Mouse (Mus musculus) forebrain, embryonic 14.5 days (tissue): Measurements from ENCODE around the gene Gm20388. TPM values are rescaled to one million over a fixed set of nuclear protein-coding genes. Genes with fewer than 3 reads are reported as not detected.

Experiments used
- ATAC-seq: fragments of 200-750 bp; cut with Nextera tagmentation; 2 replicates; pipeline ENCODE4 v1.8.0; 2017; ENCODE audit warnings: mild to moderate bottlenecking, moderate library complexity
- DNase-seq: peaks from one replicate; pipeline ENCODE4 v3.0.0-alpha.2; 2015; ENCODE audit warnings: low spot score
- H3K27ac ChIP-seq: fragments of 300-500 bp; sonication (generic); 2 replicates; pipeline ENCODE4 v1.5.1; 2014; ENCODE audit warnings: low read depth, mild to moderate bottlenecking, control low read depth, low read length, moderate library complexity
- H3K27me3 ChIP-seq: fragments of 300-500 bp; sonication (generic); replicated peaks from 2 replicates; pipeline ENCODE4 v1.6.1; 2014; ENCODE audit warnings: low read length, control low read depth, mixed read lengths; ENCODE audit not compliant: control insufficient read depth, insufficient read depth
- H3K36me3 ChIP-seq: fragments of 300-500 bp; sonication (generic); 2 replicates; pipeline ENCODE4 v1.6.1; 2014; ENCODE audit warnings: low read length, control low read depth; ENCODE audit not compliant: control insufficient read depth, insufficient read depth
- H3K4me1 ChIP-seq: fragments of 300-500 bp; sonication (generic); 2 replicates; pipeline ENCODE4 v1.6.1; 2014; ENCODE audit warnings: antibody characterized with exemption, low read length, control low read depth; ENCODE audit not compliant: control insufficient read depth, insufficient read depth
- H3K4me2 ChIP-seq: fragments of 300-500 bp; sonication (generic); 2 replicates; pipeline ENCODE4 v1.6.1; 2014; ENCODE audit warnings: mild to moderate bottlenecking, control low read depth, low read length
- H3K4me3 ChIP-seq: fragments of 300-500 bp; sonication (generic); 2 replicates; pipeline ENCODE4 v1.5.1; 2014; ENCODE audit warnings: low read depth, low read length, control low read depth
- H3K9ac ChIP-seq: fragments of 300-500 bp; sonication (generic); 2 replicates; pipeline ENCODE4 v1.6.1; 2014; ENCODE audit warnings: mild to moderate bottlenecking, low read length, control low read depth, moderate library complexity
- H3K9me3 ChIP-seq: fragments of 300-500 bp; sonication (generic); replicated peaks from 2 replicates; pipeline ENCODE4 v1.6.1; 2016; ENCODE audit warnings: low read length, control low read depth, mixed read lengths; ENCODE audit not compliant: control insufficient read depth
- WGBS: fragments of 180-500 bp; shearing (Covaris S2); extraction: QIAGEN DNeasy Blood & Tissue Kit; methylation state at CpG from one replicate; pipeline ENCODE4 v1.1.7; 2014; 5-methylcytosine and 5-hydroxymethylcytosine counted together
- polyA plus RNA-seq: library from polyadenylated mRNA; unstranded; fragments of >200 nt; fragmentation: Nextera tagmentation; extraction: Ambion mirVana; gene quantifications from 2 replicates; pipeline ENCODE4 v1.2.1, GENCODE M21; 2014

Gene Gm20388
- polyA plus RNA-seq, 1 experiment from 2014 or later, result 7.4 TPM

- Histone ChIP-seq H3K4me3 (no peak overlapping the region), H3K4me1 (no peaks in the 10 kb centered on the region), H3K27ac (peak overlapping the region; percentile 54; the same call in 1 of the 2 replicates), H3K9ac (no peak overlapping the region), H3K27me3 (no peaks in the 10 kb centered on the region), H3K4me2 (no peak overlapping the region), H3K36me3 (no peaks in the 10 kb centered on the region), H3K9me3 (no peaks in the 10 kb centered on the region)
- 81% methylated on average over 8 of the region's 8 CpGs for WGBS
- DNase-seq, result no peak
- no peak for ATAC-seq
These were observed 249.7 kb downstream of the Gm20388 start for GRCm38 (mm10) chr8:120160366-120160765.

DNA sequence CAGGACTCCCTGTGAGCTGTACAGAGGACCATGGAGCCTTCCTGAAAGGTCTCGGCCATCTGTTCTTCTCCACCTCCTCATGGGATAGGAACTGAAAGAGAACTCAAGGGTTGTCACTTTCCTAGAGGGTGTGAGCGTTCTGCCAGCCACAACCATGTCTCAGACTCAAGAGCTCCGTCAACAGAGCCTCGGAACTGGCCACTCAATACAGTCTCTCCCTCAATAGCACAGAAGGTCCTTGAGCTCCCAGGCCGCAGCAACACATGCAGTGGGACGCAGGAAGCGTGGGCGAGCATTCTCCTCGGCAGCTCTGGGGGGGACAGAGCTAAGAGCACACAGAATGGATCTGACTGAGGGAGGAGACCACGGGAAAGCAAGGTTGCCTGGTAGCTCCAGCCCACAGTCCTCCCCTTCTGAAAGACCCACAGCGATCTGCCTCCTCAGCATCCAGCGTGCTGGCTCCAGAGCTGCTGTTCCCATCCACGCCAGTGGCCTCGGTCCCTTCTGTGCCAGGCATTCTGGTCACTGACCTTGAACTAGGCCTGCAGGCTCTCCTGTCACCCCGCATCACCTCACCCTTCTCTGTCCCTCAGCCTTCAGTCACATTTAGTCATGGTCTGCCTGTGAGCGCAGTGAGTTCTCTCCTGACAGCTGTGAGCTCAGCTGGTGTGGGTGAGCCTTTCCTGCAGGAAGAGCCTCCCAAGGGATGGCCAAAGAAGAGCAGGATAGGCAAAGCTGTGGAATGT, 251.2 kb downstream of the Gm20388 start:
- H3K27ac ChIP-seq, result no peak overlapping the region
- WGBS, result 82% methylated on average over 16 of the region's 16 CpGs
- H3K4me1 ChIP-seq, result no peaks in the 10 kb centered on the region
- no peak for DNase-seq
- H3K9ac ChIP-seq, result no peak overlapping the region
- H3K27me3 ChIP-seq, result no peaks in the 10 kb centered on the region
- no peaks in the 10 kb centered on the region for H3K36me3 ChIP-seq
- ATAC-seq, result no peak
- no peaks in the 10 kb centered on the region for H3K9me3 ChIP-seq
- no peak overlapping the region for H3K4me2 ChIP-seq
- no peak overlapping the region for H3K4me3 ChIP-seq

DNA sequence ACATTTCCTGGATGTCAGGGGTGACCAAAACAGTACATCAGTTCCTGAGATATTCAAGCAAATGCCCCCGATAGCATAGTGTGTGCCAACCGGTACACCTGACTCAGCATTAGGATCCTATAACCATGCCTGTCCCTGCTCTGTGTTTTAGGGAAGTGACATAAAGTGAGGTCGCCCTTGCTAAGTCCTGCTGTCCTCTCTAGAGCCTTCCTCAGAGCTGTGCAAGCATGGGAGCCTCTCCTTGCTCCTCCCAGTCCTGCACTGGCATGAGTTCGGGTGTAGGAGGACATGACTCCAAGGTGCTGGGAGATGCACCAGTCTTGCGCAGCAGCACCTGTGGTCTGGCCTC, 251.7 kb downstream of the Gm20388 start:
- Histone ChIP-seq H3K4me1 (peaks cover 2% of the 10 kb centered on the region; the same call in 1 of the 2 replicates), H3K36me3 (no peaks in the 10 kb centered on the region), H3K9ac (no peak overlapping the region), H3K27ac (no peak overlapping the region), H3K4me2 (no peak overlapping the region), H3K27me3 (no peaks in the 10 kb centered on the region), H3K4me3 (no peak overlapping the region), H3K9me3 (no peaks in the 10 kb centered on the region)
- WGBS, result 87% methylated on average over 5 of the region's 5 CpGs
- DNase-seq (no peak), ATAC-seq (no peak)

GRCm38 (mm10) chr8:120163376-120163775, 252.7 kb downstream of the Gm20388 start:
- Histone ChIP-seq H3K27me3 (no peaks in the 10 kb centered on the region), H3K4me2 (no peak overlapping the region), H3K9me3 (no peaks in the 10 kb centered on the region), H3K4me3 (no peak overlapping the region), H3K27ac (no peak overlapping the region), H3K4me1 (peaks cover 12% of the 10 kb centered on the region; the same call in 1 of the 2 replicates), H3K9ac (no peak overlapping the region), H3K36me3 (no peaks in the 10 kb centered on the region)
- 69% methylated on average over 8 of the region's 8 CpGs for WGBS
- DNase-seq (no peak), ATAC-seq (no peak)

GRCm38 (mm10) chr8:120164026-120164425, 253.4 kb downstream of the Gm20388 start:
- WGBS, result 82% methylated on average over 5 of the region's 5 CpGs
- ATAC-seq, result no peak

DNA sequence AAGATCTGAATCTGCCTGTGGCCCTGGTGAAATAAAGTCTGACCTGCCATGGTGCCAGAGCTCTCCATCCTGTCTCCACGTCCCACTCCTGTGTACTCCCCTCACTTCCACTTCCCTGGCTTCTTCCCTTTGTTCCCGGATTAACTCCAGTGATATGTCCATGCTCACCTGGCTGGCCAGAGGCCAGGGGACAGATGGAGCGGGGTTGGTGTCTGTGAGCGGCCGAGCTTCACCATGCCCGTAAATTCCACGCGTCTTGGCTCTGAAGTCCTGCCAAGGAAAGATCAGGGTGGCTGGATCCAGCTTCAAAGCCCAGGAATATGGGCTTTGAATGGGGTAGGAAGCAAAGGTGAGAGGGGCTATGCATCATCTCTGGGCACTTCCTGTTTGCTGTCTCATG, 256.5 kb downstream of the Gm20388 start:
- Histone ChIP-seq H3K27ac (no peak overlapping the region), H3K4me3 (no peak overlapping the region), H3K9ac (no peak overlapping the region), H3K4me1 (peaks cover 12% of the 10 kb centered on the region; the same call in 1 of the 2 replicates), H3K27me3 (no peaks in the 10 kb centered on the region), H3K4me2 (no peak overlapping the region), H3K9me3 (no peaks in the 10 kb centered on the region), H3K36me3 (no peaks in the 10 kb centered on the region)
- WGBS, result 79% methylated on average over 8 of the region's 8 CpGs
- ATAC-seq, result no peak
- no peak for DNase-seq

More at GRCm38 (mm10) chr8:120164026-120164425, 253.4 kb downstream of the Gm20388 start:
- Histone ChIP-seq H3K27ac (no peak overlapping the region), H3K4me3 (no peak overlapping the region), H3K27me3 (no peaks in the 10 kb centered on the region), H3K4me2 (no peak overlapping the region), H3K9ac (no peak overlapping the region), H3K9me3 (no peaks in the 10 kb centered on the region), H3K36me3 (no peaks in the 10 kb centered on the region), H3K4me1 (peaks cover 12% of the 10 kb centered on the region; the same call in 1 of the 2 replicates)
- no peak for DNase-seq

DNA sequence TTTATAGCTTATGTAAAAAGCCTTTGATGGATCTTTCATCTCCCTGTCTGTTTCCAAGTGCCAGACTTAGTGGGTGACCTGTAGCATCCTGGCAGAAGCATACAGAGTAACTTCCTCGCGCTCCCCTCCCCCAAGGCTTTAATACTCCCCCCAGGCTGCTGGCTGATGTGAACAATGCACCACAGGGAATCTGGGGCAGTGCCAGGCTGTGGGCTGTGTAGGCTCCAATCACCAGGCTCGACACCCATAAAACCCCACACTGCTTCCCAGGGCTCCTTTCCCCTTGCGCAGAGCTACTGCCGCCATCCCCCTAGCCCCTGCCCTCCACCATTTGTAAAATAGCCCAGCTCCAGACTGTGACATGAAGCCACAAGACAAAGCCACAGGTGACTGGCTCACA, 257.2 kb downstream of the Gm20388 start:
- Histone ChIP-seq H3K9ac (no peak overlapping the region), H3K4me3 (no peak overlapping the region), H3K36me3 (no peaks in the 10 kb centered on the region), H3K27me3 (no peaks in the 10 kb centered on the region), H3K27ac (no peak overlapping the region), H3K9me3 (no peaks in the 10 kb centered on the region), H3K4me1 (peaks cover 12% of the 10 kb centered on the region; the same call in 1 of the 2 replicates), H3K4me2 (no peak overlapping the region)
- DNase-seq, result peak; percentile 62
- WGBS, result 11% methylated on average over 5 of the region's 5 CpGs
- peak; percentile 55 for ATAC-seq

DNA sequence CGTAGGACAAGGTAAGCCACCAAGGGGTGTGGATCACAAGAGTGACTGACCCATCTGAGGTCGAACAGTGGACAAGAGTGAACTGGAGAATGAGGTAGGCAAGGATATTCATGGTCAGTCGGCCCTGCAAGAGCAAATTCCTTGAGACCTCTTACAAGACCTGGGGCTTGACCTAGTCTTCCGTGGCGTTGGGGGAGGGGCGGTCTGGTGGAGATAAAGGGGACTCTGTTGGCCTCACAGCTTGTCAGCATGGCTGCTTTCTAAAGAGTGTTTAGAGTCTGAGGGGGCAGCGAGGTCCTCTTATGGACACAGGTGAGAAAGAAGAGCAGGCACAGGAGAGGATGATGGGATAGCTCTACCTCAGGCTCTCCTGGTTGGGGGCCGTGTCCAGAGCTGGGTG, 258.5 kb downstream of the Gm20388 start:
- Histone ChIP-seq H3K27me3 (no peaks in the 10 kb centered on the region), H3K4me2 (no peak overlapping the region), H3K36me3 (no peaks in the 10 kb centered on the region), H3K9ac (no peak overlapping the region), H3K4me1 (peaks cover 12% of the 10 kb centered on the region; the same call in 1 of the 2 replicates), H3K4me3 (no peak overlapping the region), H3K27ac (no peak overlapping the region), H3K9me3 (no peaks in the 10 kb centered on the region)
- DNase-seq, result no peak
- ATAC-seq, result no peak
- WGBS, result 44% methylated on average over 8 of the region's 8 CpGs

- no peaks in the 10 kb centered on the region for H3K27me3 ChIP-seq
- ATAC-seq, result no peak
- no peak overlapping the region for H3K4me2 ChIP-seq
- no peak for DNase-seq
- H3K9ac ChIP-seq, result no peak overlapping the region
- no peak overlapping the region for H3K4me3 ChIP-seq
- no peaks in the 10 kb centered on the region for H3K36me3 ChIP-seq
- 84% methylated on average over 1 of the region's 1 CpGs for WGBS
- H3K9me3 ChIP-seq, result no peaks in the 10 kb centered on the region
- H3K27ac ChIP-seq, result no peak overlapping the region
- peaks cover 24% of the 10 kb centered on the region for H3K4me1 ChIP-seq
These were observed 262.6 kb downstream of the Gm20388 start for GRCm38 (mm10) chr8:120173195-120173594.
